9 mouse cellular contexts compared by ENCODE assay signal in genomic region chr2:25182664-25183063, GRCm38 (mm10). TPM values are rescaled to one million over a fixed set of nuclear protein-coding genes. Genes with fewer than 3 reads are reported as not detected.
A peak's percentile ranks its signal among the peaks of the same experiment; 100 is the strongest.
DNase-seq lines count a peak whose midpoint lies in the region; ATAC-seq and TF ChIP-seq lines count a peak whose summit lies in the region.
"Had no signal": no experiment of that assay in that cellular context is flagged by ENCODE, and none has a peak within 500 bp of the region (broad histone marks: within the 10 kb centered on the region; RNA-seq: fewer than 3 reads in every experiment).

No protein-coding gene starts in this region.

- H3K36me3 ChIP-seq in embryonic facial prominence, embryonic 15.5 days: no peaks in the 10 kb centered on the region
- no peaks in the 10 kb centered on the region for H3K36me3 ChIP-seq in intestine, embryonic 16.5 days (ENCODE audit: control insufficient read depth, insufficient read depth, low read length)

- ATAC-seq in embryonic facial prominence, embryonic 15.5 days (ENCODE audit: insufficient number of reproducible peaks, low FRiP score, low TSS enrichment, low read depth): no peak
- ATAC-seq in intestine, embryonic 16.5 days: no peak

- DNase-seq in left cerebral cortex, postnatal 10 days (ENCODE audit: extremely low spot score in 1 of 2, low spot score in 2 of 2): peak; percentile 38 to 66
- no peak for DNase-seq in left cerebral cortex, adult 18-20 months (ENCODE audit: low spot score in 2 of 2)
- DNase-seq in adrenal gland, postnatal 36 days: no peak
- no peak for DNase-seq in adrenal gland, adult (ENCODE audit: inconsistent age in 2 of 2, low spot score in 1 of 2)
- DNase-seq in kidney, postnatal 14 days: no peak

- no peak overlapping the region for H3K9ac ChIP-seq in embryonic facial prominence, embryonic 15.5 days
- H3K9ac ChIP-seq in intestine, embryonic 16.5 days (ENCODE audit: low read depth, low read length): peak overlapping the region; percentile 21; the same call in 1 of the 2 replicates

- H3K9me3 ChIP-seq in embryonic facial prominence, embryonic 15.5 days (replicated peaks): no peaks in the 10 kb centered on the region
- H3K9me3 ChIP-seq in intestine, embryonic 16.5 days (ENCODE audit: control insufficient read depth, low read length): no peaks in the 10 kb centered on the region

- H3K4me2 ChIP-seq in embryonic facial prominence, embryonic 15.5 days (replicated peaks): peak overlapping the region; percentile 42
- peak overlapping the region; percentile 84 for H3K4me2 ChIP-seq in intestine, embryonic 16.5 days (ENCODE audit: low read depth, low read length)

- 15% methylated on average over 6 of the region's 6 CpGs for WGBS in embryonic facial prominence, embryonic 15.5 days
- 29% methylated on average over 6 of the region's 6 CpGs for WGBS in intestine, embryonic 16.5 days
- WGBS in olfactory bulb, adult 2 months: 40% methylated on average over 6 of the region's 6 CpGs

- intact Hi-C loops in left cerebral cortex, postnatal 10 days (cut with DNase I): no loop called here

- TF ChIP-seq CTCF in olfactory bulb, adult 2 months (IDR thresholded peaks at IDR 0.05; ENCODE audit: insufficient read depth, low read depth, low read length): no peak

- H3K4me3 ChIP-seq in embryonic facial prominence, embryonic 15.5 days (replicated peaks): peak overlapping the region; percentile 56
- H3K4me3 ChIP-seq in intestine, embryonic 16.5 days (ENCODE audit: low read length): peak overlapping the region; percentile 62
- peak overlapping the region; percentile 6; the same call in 1 of the 2 replicates for H3K4me3 ChIP-seq in olfactory bulb, adult 2 months (ENCODE audit: insufficient read depth, low read depth, low read length)

- TF ChIP-seq POLR2A in olfactory bulb, adult 2 months (IDR thresholded peaks at IDR 0.05; ENCODE audit: insufficient read depth, low read depth, low read length): no peak

- peaks cover 73% of the 10 kb centered on the region for H3K27me3 ChIP-seq in embryonic facial prominence, embryonic 15.5 days
- peaks cover 15% of the 10 kb centered on the region for H3K27me3 ChIP-seq in intestine, embryonic 16.5 days (replicated peaks; ENCODE audit: control insufficient read depth, insufficient read depth, low read length)

- no peak overlapping the region for H3K27ac ChIP-seq in embryonic facial prominence, embryonic 15.5 days (replicated peaks)
- H3K27ac ChIP-seq in intestine, embryonic 16.5 days (ENCODE audit: low read length): no peak overlapping the region
- H3K27ac ChIP-seq in olfactory bulb, adult 2 months (ENCODE audit: insufficient read depth, low read depth, low read length): no peak overlapping the region

- H3K4me1 ChIP-seq in embryonic facial prominence, embryonic 15.5 days: peaks cover 52% of the 10 kb centered on the region
- peaks cover 16% of the 10 kb centered on the region for H3K4me1 ChIP-seq in intestine, embryonic 16.5 days (ENCODE audit: control insufficient read depth, insufficient read depth, low read length)
- peaks cover 40% of the 10 kb centered on the region for H3K4me1 ChIP-seq in olfactory bulb, adult 2 months (ENCODE audit: control insufficient read depth, insufficient read depth, low read length)

RNA-seq across cellular contexts. Expression of gene Nrarp, which starts 2.1 kb away (rescaled TPM):
- 10 to 100 TPM; 34.5 to 41.9 TPM for total RNA-seq in left cerebral cortex, postnatal 10 days (2021)
- 10 to 100 TPM; 19.2 to 23.9 TPM for total RNA-seq in left cerebral cortex, adult 18-20 months (2021)
- polyA plus RNA-seq in embryonic facial prominence, embryonic 15.5 days (2015; fragmentation: Nextera tagmentation; extraction: Ambion mirVana): 26.8 and 26.9 TPM in 2 replicates
- polyA plus RNA-seq in intestine, embryonic 16.5 days (2015; fragmentation: Nextera tagmentation; extraction: Ambion mirVana): 11.0 and 14.4 TPM in 2 replicates
- polyA plus RNA-seq in olfactory bulb, adult 2 months (2012; ENCODE audit: insufficient read depth, insufficient read length, low replicate concordance, missing spikeins): not detected in 2 replicates
- 1 to 10 TPM; 2.1 to 2.3 TPM for total RNA-seq in adrenal gland, postnatal 36 days (2021)

RNA-seq across cellular contexts. Expression of gene Tor4a, which starts 14.0 kb away (rescaled TPM):
- 1 to 10 TPM; 1.8 to 1.9 TPM for total RNA-seq in left cerebral cortex, postnatal 10 days (2021)
- 1 to 10 TPM; 2.2 to 2.5 TPM for total RNA-seq in left cerebral cortex, adult 18-20 months (2021)
- 9.3 and 10.5 TPM in 2 replicates for polyA plus RNA-seq in embryonic facial prominence, embryonic 15.5 days (2015; fragmentation: Nextera tagmentation; extraction: Ambion mirVana)
- 23.0 and 23.4 TPM in 2 replicates for polyA plus RNA-seq in intestine, embryonic 16.5 days (2015; fragmentation: Nextera tagmentation; extraction: Ambion mirVana)
- polyA plus RNA-seq in olfactory bulb, adult 2 months (2012; ENCODE audit: insufficient read depth, insufficient read length, low replicate concordance, missing spikeins): not detected in 2 replicates
- 10 to 100 TPM; 14.0 to 24.8 TPM for total RNA-seq in adrenal gland, postnatal 36 days (2021)

RNA-seq across cellular contexts. Expression of gene Nelfb, which starts 28.6 kb away (rescaled TPM):
- 10 to 100 TPM; 51.1 to 56.9 TPM for total RNA-seq in left cerebral cortex, postnatal 10 days (2021)
- 10 to 100 TPM; 62.1 to 68.6 TPM for total RNA-seq in left cerebral cortex, adult 18-20 months (2021)
- polyA plus RNA-seq in embryonic facial prominence, embryonic 15.5 days (2015; fragmentation: Nextera tagmentation; extraction: Ambion mirVana): 114 and 115 TPM in 2 replicates
- 99.9 and 102 TPM in 2 replicates for polyA plus RNA-seq in intestine, embryonic 16.5 days (2015; fragmentation: Nextera tagmentation; extraction: Ambion mirVana)
- polyA plus RNA-seq in olfactory bulb, adult 2 months (2012; ENCODE audit: insufficient read depth, insufficient read length, low replicate concordance, missing spikeins): not detected in 2 replicates
- 10 to 100 TPM; 54.8 to 57.2 TPM for total RNA-seq in adrenal gland, postnatal 36 days (2021)

RNA-seq across cellular contexts. Expression of gene Stpg3, which starts 31.8 kb away (rescaled TPM):
- not detected for total RNA-seq in left cerebral cortex, postnatal 10 days (2021)
- under 1 TPM; 0.37 to 0.40 TPM for total RNA-seq in left cerebral cortex, adult 18-20 months (2021)
- polyA plus RNA-seq in embryonic facial prominence, embryonic 15.5 days (2015; fragmentation: Nextera tagmentation; extraction: Ambion mirVana): not detected in 2 replicates
- polyA plus RNA-seq in intestine, embryonic 16.5 days (2015; fragmentation: Nextera tagmentation; extraction: Ambion mirVana): not detected in 2 replicates
- not detected in 2 replicates for polyA plus RNA-seq in olfactory bulb, adult 2 months (2012; ENCODE audit: insufficient read depth, insufficient read length, low replicate concordance, missing spikeins)
- not detected for total RNA-seq in adrenal gland, postnatal 36 days (2021)
- total RNA-seq: hematopoietic stem cell, adult 5-6 weeks had no signal

RNA-seq across cellular contexts. Expression of gene Fam166a, which starts 35.9 kb away (rescaled TPM):
- total RNA-seq in left cerebral cortex, postnatal 10 days (2021): not detected
- total RNA-seq in left cerebral cortex, adult 18-20 months (2021): not detected
- polyA plus RNA-seq in embryonic facial prominence, embryonic 15.5 days (2015; fragmentation: Nextera tagmentation; extraction: Ambion mirVana): 0.77 TPM in 1 of 2 replicates, not detected in the other
- 0.12 and 0.62 TPM in 2 replicates for polyA plus RNA-seq in intestine, embryonic 16.5 days (2015; fragmentation: Nextera tagmentation; extraction: Ambion mirVana)
- polyA plus RNA-seq in olfactory bulb, adult 2 months (2012; ENCODE audit: insufficient read depth, insufficient read length, low replicate concordance, missing spikeins): not detected in 2 replicates
- not detected for total RNA-seq in adrenal gland, postnatal 36 days (2021)
- total RNA-seq: hematopoietic stem cell, adult 5-6 weeks had no signal

Comparison
In these comparisons a context has a peak if more than half of its experiments do, and no peak if none do; other contexts are left out.
1. DNase-seq: peak in left cerebral cortex, postnatal 10 days (2 of 2); none in left cerebral cortex, adult 18-20 months (0 of 2), adrenal gland, postnatal 36 days (0 of 2), adrenal gland, adult (0 of 2) and kidney, postnatal 14 days (single experiment).
2. H3K4me3 ChIP-seq: peak in every context shown above with its lines; median percentile 62 in intestine, embryonic 16.5 days; 56 in embryonic facial prominence, embryonic 15.5 days; 6 in olfactory bulb, adult 2 months.
3. RNA of gene Nrarp, which starts 2.1 kb away (total RNA-seq): 34.5 to 41.9 TPM in left cerebral cortex, postnatal 10 days and 19.2 to 23.9 TPM in left cerebral cortex, adult 18-20 months; 2.1 to 2.3 TPM in adrenal gland, postnatal 36 days; every median in the first group is over 4 times any median in the second.
4. RNA of gene Tor4a, which starts 14.0 kb away (total RNA-seq): 14.0 to 24.8 TPM in adrenal gland, postnatal 36 days; 2.2 to 2.5 TPM in left cerebral cortex, adult 18-20 months and 1.8 to 1.9 TPM in left cerebral cortex, postnatal 10 days; every median in the first group is over 4 times any median in the second.